Mouse (Mus musculus): ENCODE data around the gene Ubald1. TPM values are rescaled to one million over a fixed set of nuclear protein-coding genes. Genes with fewer than 3 reads are reported as not detected.
A peak's percentile ranks its signal among the peaks of the same experiment; 100 is the strongest.

The Ubald1 gene
- polyA plus RNA-seq, 1 experiment from 2014 or later: 33.9 TPM

DNA sequence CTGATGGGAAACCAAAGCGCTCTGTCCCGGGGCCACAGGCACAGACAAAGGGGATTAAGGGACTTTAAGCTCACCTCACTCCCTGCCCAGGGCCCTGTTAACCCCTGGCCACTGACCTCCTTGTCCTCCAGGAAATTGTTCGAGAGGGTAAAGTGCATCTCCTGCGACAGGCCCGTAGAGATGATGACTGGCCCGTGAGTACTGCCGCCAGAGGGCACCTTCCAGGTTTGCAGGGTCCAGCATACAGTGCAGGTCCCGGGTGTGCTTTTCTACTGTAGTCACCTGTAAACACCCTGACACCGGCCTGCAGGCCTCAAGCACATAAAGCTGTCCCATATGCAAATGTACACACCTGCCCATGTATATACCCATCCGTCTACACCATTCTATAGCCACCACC is 18.7 kb downstream of the Ubald1 start:
- peak; percentile 48; the same call in 1 of the 2 replicates for ATAC-seq
- no peaks in the 10 kb centered on the region for H3K36me3 ChIP-seq (ENCODE audit: poor library complexity, severe bottlenecking)
- no peaks in the 10 kb centered on the region for H3K4me1 ChIP-seq
- H3K27ac ChIP-seq: no peak overlapping the region
- H3K4me3 ChIP-seq: no peak overlapping the region
- no peak overlapping the region for H3K9ac ChIP-seq
- 37% methylated on average over 10 of the region's 10 CpGs for WGBS
- no peaks in the 10 kb centered on the region for H3K9me3 ChIP-seq (replicated peaks)
- H3K4me2 ChIP-seq: no peak overlapping the region
- H3K27me3 ChIP-seq: no peaks in the 10 kb centered on the region

DNA sequence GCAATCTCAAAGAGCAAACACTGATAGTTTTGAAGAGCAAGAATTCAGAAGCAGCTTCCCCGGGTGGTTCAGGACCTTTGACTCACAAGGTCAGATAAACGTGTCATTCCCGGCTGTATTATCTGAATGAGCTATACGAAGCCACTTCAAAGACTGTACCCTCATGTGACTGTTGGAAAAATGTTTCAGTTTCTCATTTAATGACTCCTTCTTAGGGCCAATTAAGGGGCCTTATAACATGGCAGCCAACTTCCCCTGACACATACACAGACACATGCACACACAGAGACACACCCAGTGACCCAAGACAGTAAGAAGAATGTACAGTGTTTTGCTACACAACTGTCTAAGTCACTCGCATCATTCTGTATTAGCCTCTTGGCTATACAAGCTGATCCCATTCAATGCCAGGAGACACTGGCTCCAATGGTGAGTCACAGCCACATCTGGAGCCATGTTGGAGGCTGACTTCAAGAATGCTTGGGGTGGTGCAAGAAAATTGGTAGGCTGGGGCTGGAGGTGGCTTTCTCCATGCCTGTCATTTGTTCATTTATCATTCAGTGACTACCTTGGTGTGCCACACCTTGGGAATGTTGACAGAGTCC is 25.0 kb downstream of the Ubald1 start:
- no peak for ATAC-seq
- Histone ChIP-seq H3K9me3 (replicated peaks) (no peaks in the 10 kb centered on the region), H3K9ac (no peak overlapping the region), H3K4me3 (no peak overlapping the region), H3K4me1 (no peaks in the 10 kb centered on the region), H3K27me3 (no peaks in the 10 kb centered on the region), H3K4me2 (no peak overlapping the region), H3K36me3 (ENCODE audit: poor library complexity, severe bottlenecking) (no peaks in the 10 kb centered on the region), H3K27ac (no peak overlapping the region)
- WGBS: 79% methylated on average over 5 of the region's 5 CpGs

DNA sequence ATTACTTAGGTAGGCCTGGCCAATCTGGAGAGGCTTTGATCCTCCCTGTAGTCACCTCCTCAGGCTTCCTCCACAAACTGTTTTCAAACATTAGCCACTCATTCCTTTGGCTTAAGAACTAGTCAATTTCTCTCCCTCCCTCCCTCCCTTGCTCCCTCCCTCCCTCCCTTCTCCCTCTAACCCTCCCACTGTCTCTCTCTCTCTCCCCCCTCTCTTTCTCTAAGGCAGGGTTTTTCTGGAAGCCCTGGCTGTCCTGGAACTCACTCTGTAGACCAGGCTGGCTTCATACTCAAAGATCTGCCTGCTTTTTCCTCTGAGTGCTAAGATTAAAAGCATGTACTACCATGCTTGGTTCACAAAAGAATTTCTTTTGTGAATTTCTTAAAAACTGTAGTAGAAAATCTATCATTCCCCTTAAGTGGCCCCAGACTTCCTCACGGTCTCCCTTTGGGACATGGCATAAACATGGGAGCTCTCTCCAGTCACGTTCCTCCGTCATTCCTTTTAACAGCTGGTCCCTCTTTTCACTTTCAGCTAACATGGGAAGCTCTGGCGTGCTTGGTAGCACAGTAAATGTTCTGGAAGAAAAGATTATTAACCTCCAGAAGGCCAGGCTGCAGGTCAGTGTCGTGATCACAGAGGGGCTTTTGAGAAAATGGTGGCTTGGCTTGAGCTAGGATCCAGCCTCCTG is 29.0 kb downstream of the Ubald1 start:
- Histone ChIP-seq H3K27ac (no peak overlapping the region), H3K4me3 (no peak overlapping the region), H3K9ac (no peak overlapping the region), H3K4me1 (no peaks in the 10 kb centered on the region), H3K27me3 (no peaks in the 10 kb centered on the region), H3K9me3 (replicated peaks) (no peaks in the 10 kb centered on the region), H3K4me2 (no peak overlapping the region), H3K36me3 (ENCODE audit: poor library complexity, severe bottlenecking) (no peaks in the 10 kb centered on the region)
- ATAC-seq: no peak
- 76% methylated on average over 5 of the region's 5 CpGs for WGBS

DNA sequence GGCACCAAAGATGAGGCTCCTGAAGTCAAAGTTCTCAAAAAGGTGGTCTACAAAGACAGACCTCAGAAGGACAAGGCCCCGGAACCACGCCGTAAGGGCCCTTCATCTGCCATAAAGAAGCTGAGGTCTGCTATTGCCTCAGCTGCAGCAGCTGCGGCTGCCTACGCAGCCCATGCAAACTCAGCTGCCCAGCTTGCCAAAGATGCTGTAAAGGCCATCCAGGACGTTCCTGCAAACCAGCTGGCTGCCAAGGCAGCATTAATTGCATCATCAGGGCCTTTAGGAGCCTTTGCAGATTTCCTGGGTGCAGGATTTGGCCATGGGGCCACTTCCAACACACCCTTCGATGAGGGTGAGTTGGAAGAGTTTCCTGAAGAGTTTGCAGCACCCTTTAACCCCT is 29.8 kb downstream of the Ubald1 start:
- no peaks in the 10 kb centered on the region for H3K27me3 ChIP-seq
- no peaks in the 10 kb centered on the region for H3K4me1 ChIP-seq
- H3K9ac ChIP-seq: no peak overlapping the region
- H3K4me2 ChIP-seq: no peak overlapping the region
- H3K4me3 ChIP-seq: no peak overlapping the region
- no peaks in the 10 kb centered on the region for H3K9me3 ChIP-seq (replicated peaks)
- no peak for ATAC-seq
- H3K27ac ChIP-seq: no peak overlapping the region
- 78% methylated on average over 7 of the region's 7 CpGs for WGBS
- no peaks in the 10 kb centered on the region for H3K36me3 ChIP-seq (ENCODE audit: poor library complexity, severe bottlenecking)

DNA sequence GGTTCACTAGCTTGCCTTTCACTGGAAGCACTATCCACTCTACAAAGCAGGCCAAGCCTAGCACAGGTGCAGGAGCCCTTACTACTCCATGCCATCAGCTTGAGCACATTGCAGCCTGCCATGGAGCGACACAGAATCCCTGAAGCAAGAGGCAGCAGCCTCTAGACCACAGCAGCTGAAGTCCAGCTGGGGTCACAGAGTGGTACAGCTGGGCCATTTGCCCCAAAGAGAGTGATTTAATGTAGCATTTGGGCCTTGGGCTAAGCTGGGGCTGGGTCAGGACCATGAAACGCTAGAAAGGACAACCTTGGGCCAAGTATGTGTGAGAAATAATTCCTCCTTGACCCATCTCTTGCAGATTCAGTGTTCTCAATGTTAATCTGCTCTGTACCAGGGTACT is 32.0 kb downstream of the Ubald1 start:
- no peak overlapping the region for H3K9ac ChIP-seq
- H3K9me3 ChIP-seq (replicated peaks): no peaks in the 10 kb centered on the region
- H3K27ac ChIP-seq: no peak overlapping the region
- no peaks in the 10 kb centered on the region for H3K27me3 ChIP-seq
- H3K4me2 ChIP-seq: no peak overlapping the region
- no peaks in the 10 kb centered on the region for H3K36me3 ChIP-seq (ENCODE audit: poor library complexity, severe bottlenecking)
- H3K4me3 ChIP-seq: no peak overlapping the region
- H3K4me1 ChIP-seq: no peaks in the 10 kb centered on the region
- ATAC-seq: no peak
- 87% methylated on average over 2 of the region's 2 CpGs for WGBS

DNA sequence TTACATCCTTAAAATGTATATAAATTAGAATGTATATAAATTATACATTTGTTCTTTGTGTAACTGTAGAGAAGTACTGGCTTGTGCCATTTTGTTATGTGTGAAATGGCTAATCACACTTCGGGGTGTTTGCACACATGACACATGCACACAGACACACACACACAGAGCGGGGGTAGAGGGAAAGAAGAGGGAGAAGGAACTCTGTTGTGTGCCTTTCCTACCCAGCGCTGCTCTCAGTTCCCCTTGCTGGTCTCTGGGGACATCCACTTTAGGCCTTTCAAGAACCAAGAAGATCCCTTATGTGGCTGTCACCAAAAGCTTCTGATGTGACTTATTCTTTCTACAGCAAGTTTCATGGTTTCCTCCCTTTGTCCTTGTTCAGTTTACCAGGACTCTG is 33.1 kb downstream of the Ubald1 start:
- Histone ChIP-seq H3K4me1 (no peaks in the 10 kb centered on the region), H3K36me3 (ENCODE audit: poor library complexity, severe bottlenecking) (no peaks in the 10 kb centered on the region), H3K27ac (no peak overlapping the region), H3K27me3 (no peaks in the 10 kb centered on the region), H3K9me3 (replicated peaks) (no peaks in the 10 kb centered on the region), H3K9ac (no peak overlapping the region), H3K4me2 (no peak overlapping the region), H3K4me3 (no peak overlapping the region)
- ATAC-seq: no peak
- 83% methylated on average over 3 of the region's 3 CpGs for WGBS

DNA sequence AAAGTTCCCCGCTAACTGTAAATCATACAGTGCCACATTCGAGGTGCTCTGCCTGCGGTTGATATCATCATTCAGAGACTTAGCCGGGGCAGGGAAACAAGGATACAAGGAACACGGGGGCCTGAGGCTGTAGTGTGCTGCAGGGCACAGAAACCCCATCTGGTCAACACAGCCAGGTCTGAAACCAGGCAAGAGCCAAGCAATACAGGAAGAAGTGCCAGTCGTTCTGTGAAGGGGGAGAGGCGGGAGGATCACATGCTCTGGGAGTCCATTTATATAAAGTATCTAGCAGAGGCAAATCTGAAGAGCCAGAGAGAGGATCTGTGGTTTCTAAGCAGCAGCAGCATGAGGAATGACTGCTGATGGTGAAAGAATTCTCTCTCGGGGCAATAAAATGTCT is 39.9 kb downstream of the Ubald1 start:
- Histone ChIP-seq H3K36me3 (ENCODE audit: poor library complexity, severe bottlenecking) (no peaks in the 10 kb centered on the region), H3K4me1 (no peaks in the 10 kb centered on the region), H3K4me2 (no peak overlapping the region), H3K4me3 (no peak overlapping the region), H3K27me3 (no peaks in the 10 kb centered on the region), H3K9ac (no peak overlapping the region), H3K9me3 (replicated peaks) (no peaks in the 10 kb centered on the region), H3K27ac (no peak overlapping the region)
- 89% methylated on average over 8 of the region's 8 CpGs for WGBS
- no peak for ATAC-seq

DNA sequence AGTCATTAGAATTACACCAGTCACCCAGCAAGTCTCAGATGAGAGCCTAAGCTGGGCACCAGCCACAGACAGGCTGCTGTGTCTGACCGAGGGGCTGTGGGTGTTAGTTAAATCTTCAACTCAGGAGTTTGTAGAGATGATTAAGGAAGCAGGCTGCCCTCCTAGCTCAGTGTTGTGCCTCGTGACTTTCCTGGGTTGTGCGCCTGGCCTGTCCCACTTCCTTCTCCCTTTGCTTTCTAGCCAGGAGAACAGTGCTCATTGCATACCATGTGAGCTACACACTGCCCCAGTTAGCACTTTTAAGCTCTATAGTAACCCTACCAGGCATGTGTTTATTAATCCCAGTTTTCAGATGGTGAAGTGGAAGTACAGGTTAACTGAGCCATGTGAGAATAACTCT is 40.6 kb downstream of the Ubald1 start:
- Histone ChIP-seq H3K4me3 (no peak overlapping the region), H3K4me2 (no peak overlapping the region), H3K27me3 (no peaks in the 10 kb centered on the region), H3K4me1 (no peaks in the 10 kb centered on the region), H3K27ac (no peak overlapping the region), H3K9me3 (replicated peaks) (no peaks in the 10 kb centered on the region), H3K36me3 (ENCODE audit: poor library complexity, severe bottlenecking) (no peaks in the 10 kb centered on the region), H3K9ac (no peak overlapping the region)
- no peak for ATAC-seq
- 84% methylated on average over 3 of the region's 3 CpGs for WGBS

DNA sequence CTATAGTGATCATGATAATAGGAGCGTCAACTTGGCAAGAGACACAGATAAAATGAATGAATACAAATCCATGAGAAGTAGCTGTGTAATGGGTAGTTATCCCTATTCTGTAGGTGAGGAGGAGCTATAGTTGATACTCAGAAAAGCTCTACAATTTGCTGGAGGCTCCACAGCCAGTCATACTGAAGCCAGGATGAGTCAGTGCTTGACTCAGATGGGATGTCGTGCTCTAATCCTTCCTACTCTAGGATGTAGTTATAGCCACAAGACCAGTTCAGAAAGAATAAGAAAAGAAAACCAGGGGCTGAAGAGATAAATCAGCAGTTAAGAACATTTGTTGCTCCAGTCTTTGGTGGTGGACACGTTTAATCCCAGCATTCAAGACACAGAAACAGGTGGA is 42.5 kb downstream of the Ubald1 start:
- H3K9me3 ChIP-seq (replicated peaks): no peaks in the 10 kb centered on the region
- WGBS: 85% methylated on average over 3 of the region's 3 CpGs

DNA sequence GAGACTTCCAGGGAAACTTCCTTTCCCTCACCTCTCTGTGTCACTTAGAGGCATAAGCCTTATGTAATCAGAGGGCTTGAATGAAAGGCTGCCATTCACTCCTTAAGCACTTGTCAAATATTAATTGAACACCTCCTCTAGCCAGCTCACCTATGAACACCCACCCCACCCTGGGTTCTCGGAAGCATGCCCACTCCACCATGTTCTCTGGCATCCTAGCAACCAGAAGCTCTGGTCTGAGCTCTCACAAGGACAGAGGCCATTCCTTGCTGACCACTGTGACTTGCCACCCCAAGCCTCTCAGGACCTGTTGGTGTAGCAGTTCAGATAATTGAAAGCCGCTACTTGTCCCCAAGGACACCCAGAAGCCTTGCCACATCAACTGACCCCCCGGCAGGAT is 44.9 kb downstream of the Ubald1 start, which contains the start of gene 4930562C15Rik:
4930562C15Rik (plus strand) TSS at position 226 of the 400 bp plus-strand sequence.
- H3K4me2 ChIP-seq: no peak within 1 kb of the TSS
- no peak within 1 kb of the TSS for H3K4me3 ChIP-seq
- ATAC-seq: no peak
- H3K27me3 ChIP-seq: no peaks in the 10 kb centered on the region
- no peak within 1 kb of the TSS for H3K9ac ChIP-seq
- H3K27ac ChIP-seq: no peak within 1 kb of the TSS
- H3K4me1 ChIP-seq: no peaks in the 10 kb centered on the region
- WGBS: 88% methylated on average over 3 of the region's 3 CpGs
- H3K36me3 ChIP-seq (ENCODE audit: poor library complexity, severe bottlenecking): no peaks in the 10 kb centered on the region
- no peaks in the 10 kb centered on the region for H3K9me3 ChIP-seq (replicated peaks)

More for the DNA sequence above, 42.5 kb downstream of the Ubald1 start:
- H3K27me3 ChIP-seq: no peaks in the 10 kb centered on the region
- no peak overlapping the region for H3K4me2 ChIP-seq
- no peak for ATAC-seq
- H3K4me3 ChIP-seq: no peak overlapping the region
- no peak overlapping the region for H3K27ac ChIP-seq
- H3K4me1 ChIP-seq: no peaks in the 10 kb centered on the region
- H3K36me3 ChIP-seq (ENCODE audit: poor library complexity, severe bottlenecking): no peaks in the 10 kb centered on the region
- H3K9ac ChIP-seq: no peak overlapping the region

DNA sequence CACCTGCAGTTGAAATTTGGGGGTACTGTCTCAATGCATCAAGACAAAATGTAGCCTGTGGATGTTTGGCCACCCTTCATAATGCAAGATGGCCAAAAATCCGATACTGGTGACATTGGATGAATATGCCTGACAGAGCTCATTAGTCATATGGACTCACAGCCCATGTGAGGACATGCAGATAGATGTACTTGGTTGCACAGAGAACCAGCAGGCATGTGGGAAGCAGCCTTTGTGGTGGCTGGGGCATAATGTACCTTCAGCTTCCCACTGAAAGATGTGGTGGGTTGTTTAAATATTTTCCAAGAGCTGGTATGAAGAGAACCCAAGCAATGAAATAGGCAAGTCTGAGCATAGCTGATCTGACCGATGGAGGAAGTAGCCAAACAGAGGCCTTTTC is 46.3 kb downstream of the Ubald1 start:
- Histone ChIP-seq H3K4me3 (no peak overlapping the region), H3K4me2 (no peak overlapping the region), H3K9ac (no peak overlapping the region), H3K4me1 (no peaks in the 10 kb centered on the region), H3K9me3 (replicated peaks) (no peaks in the 10 kb centered on the region), H3K27ac (no peak overlapping the region), H3K36me3 (ENCODE audit: poor library complexity, severe bottlenecking) (no peaks in the 10 kb centered on the region), H3K27me3 (no peaks in the 10 kb centered on the region)
- ATAC-seq: no peak
- 77% methylated on average over 2 of the region's 2 CpGs for WGBS

DNA sequence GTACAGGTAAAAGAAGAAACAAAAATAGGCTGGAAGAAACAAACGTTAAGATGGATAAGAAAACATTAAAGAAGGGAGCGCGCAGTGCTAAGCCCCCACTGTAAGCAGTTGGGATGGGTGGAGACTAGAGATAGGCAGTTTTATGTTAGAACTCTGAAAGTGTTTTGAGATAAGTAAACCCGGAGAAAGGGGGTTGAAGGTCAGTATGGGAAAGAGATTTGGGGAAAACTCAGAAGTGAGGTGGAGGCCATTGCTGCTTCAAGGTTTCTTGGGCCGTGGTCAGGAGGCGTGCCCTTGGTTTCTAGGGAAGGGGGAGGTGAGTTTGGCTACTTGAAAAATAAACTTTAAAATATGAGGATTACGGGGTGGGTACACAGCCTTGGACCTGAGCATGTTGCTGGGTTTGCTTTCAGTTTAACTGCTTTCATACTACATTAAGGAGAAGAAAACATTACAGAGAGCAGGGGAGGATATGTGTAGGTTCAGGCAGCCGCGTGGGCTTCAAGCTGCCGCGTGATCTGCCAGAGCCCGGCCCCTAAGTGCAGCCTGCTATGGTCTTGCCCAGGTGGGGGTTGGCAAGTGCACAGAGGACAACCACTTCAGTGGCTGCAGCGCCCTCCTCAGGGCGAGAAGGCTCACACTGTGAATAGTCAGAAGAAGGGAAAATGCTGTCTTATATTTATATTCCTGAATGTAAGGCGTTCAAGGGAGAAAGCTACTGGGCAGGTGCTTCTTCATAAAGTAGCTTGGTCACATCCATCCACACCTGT is 48.3 kb downstream of the Ubald1 start:
- H3K9ac ChIP-seq: no peak overlapping the region
- H3K4me3 ChIP-seq: no peak overlapping the region
- no peaks in the 10 kb centered on the region for H3K27me3 ChIP-seq
- H3K9me3 ChIP-seq (replicated peaks): no peaks in the 10 kb centered on the region
- H3K4me1 ChIP-seq: no peaks in the 10 kb centered on the region
- 73% methylated on average over 15 of the region's 15 CpGs for WGBS
- no peak for ATAC-seq
- H3K36me3 ChIP-seq (ENCODE audit: poor library complexity, severe bottlenecking): no peaks in the 10 kb centered on the region
- no peak overlapping the region for H3K4me2 ChIP-seq
- no peak overlapping the region for H3K27ac ChIP-seq
